ENCODE assay signal across 22 mouse cellular contexts in genomic region chr7:75414316-75414715, GRCm38 (mm10). TPM values are rescaled to one million over a fixed set of nuclear protein-coding genes. Genes with fewer than 3 reads are reported as not detected.
DNase-seq lines count a peak whose midpoint lies in the region; ATAC-seq and TF ChIP-seq lines count a peak whose summit lies in the region.
"Had no signal": no experiment of that assay in that cellular context is flagged by ENCODE, and none has a peak within 500 bp of the region (broad histone marks: within the 10 kb centered on the region; RNA-seq: fewer than 3 reads in every experiment).

No protein-coding gene starts in this region.

- TF ChIP-seq CTCF in liver, postnatal 0 days (IDR thresholded peaks at IDR 0.05; ENCODE audit: low read depth) = no peak
- TF ChIP-seq CTCF in intestine, postnatal 0 days (IDR thresholded peaks at IDR 0.05; ENCODE audit: low read depth) = no peak
- no peak for TF ChIP-seq CTCF in stomach, postnatal 0 days (IDR thresholded peaks at IDR 0.05; ENCODE audit: low read depth)

- no peak overlapping the region for H3K27ac ChIP-seq in forebrain, embryonic 10.5 days
- no peak overlapping the region for H3K27ac ChIP-seq in forebrain, embryonic 14.5 days (ENCODE audit: low read depth, low read length)
- H3K27ac ChIP-seq in liver, postnatal 0 days (ENCODE audit: low read depth) = no peak overlapping the region
- H3K27ac ChIP-seq in liver, embryonic 12.5 days = no peak overlapping the region
- peak overlapping the region; percentile 83 for H3K27ac ChIP-seq in intestine, postnatal 0 days (ENCODE audit: low read depth, low read length)
- 0 out of 2 replicates have a peak overlapping the region, but pooled peaks have one; percentile 24 for H3K27ac ChIP-seq in stomach, postnatal 0 days (replicated peaks)
- H3K27ac ChIP-seq in midbrain, embryonic 16.5 days (ENCODE audit: low read length) = no peak overlapping the region
- H3K27ac ChIP-seq: embryonic facial prominence, embryonic 12.5 days; forebrain, embryonic 13.5 days; hindbrain, embryonic 12.5 days had no signal

- no peaks in the 10 kb centered on the region for H3K9me3 ChIP-seq in forebrain, embryonic 10.5 days
- H3K9me3 ChIP-seq in forebrain, embryonic 14.5 days (replicated peaks; ENCODE audit: control insufficient read depth, low read length) = no peaks in the 10 kb centered on the region
- no peaks in the 10 kb centered on the region for H3K9me3 ChIP-seq in liver, postnatal 0 days (ENCODE audit: low read length)
- no peaks in the 10 kb centered on the region for H3K9me3 ChIP-seq in liver, embryonic 12.5 days (replicated peaks)
- H3K9me3 ChIP-seq in intestine, postnatal 0 days (ENCODE audit: control insufficient read depth) = no peaks in the 10 kb centered on the region
- no peaks in the 10 kb centered on the region for H3K9me3 ChIP-seq in stomach, postnatal 0 days (ENCODE audit: control insufficient read depth, low read length)
- H3K9me3 ChIP-seq in midbrain, embryonic 16.5 days (replicated peaks; ENCODE audit: control insufficient read depth, low read length, poor library complexity, severe bottlenecking) = no peaks in the 10 kb centered on the region
- H3K9me3 ChIP-seq: embryonic facial prominence, embryonic 12.5 days; forebrain, embryonic 13.5 days; hindbrain, embryonic 12.5 days had no signal

- DNase-seq in forebrain, embryonic 10.5 days (ENCODE audit: extremely low spot score, low spot score) = peak; percentile 49
- no peak for DNase-seq in forebrain, embryonic 14.5 days (ENCODE audit: low spot score)
- no peak for DNase-seq in liver, postnatal 0 days
- peak; percentile 31 for DNase-seq in stomach, postnatal 0 days (ENCODE audit: low spot score)
- no peak for DNase-seq in embryo, embryonic 10 days (ENCODE audit: low spot score)
- DNase-seq: adrenal gland, adult 2 months; adrenal gland, postnatal 25 days; cerebellum, adult 2 months; cerebellum, postnatal 14 days; gastrocnemius, postnatal 14 days; heart, postnatal 10 days; heart, postnatal 4 days had no signal

- H3K4me3 ChIP-seq in forebrain, embryonic 10.5 days = no peak overlapping the region
- no peak overlapping the region for H3K4me3 ChIP-seq in forebrain, embryonic 14.5 days (ENCODE audit: low read depth, low read length)
- H3K4me3 ChIP-seq in liver, postnatal 0 days (ENCODE audit: low read depth, low read length) = no peak overlapping the region
- H3K4me3 ChIP-seq in liver, embryonic 12.5 days = no peak overlapping the region
- no peak overlapping the region for H3K4me3 ChIP-seq in intestine, postnatal 0 days (ENCODE audit: low read depth, low read length)
- no peak overlapping the region for H3K4me3 ChIP-seq in stomach, postnatal 0 days (ENCODE audit: low read depth, low read length)
- no peak overlapping the region for H3K4me3 ChIP-seq in midbrain, embryonic 16.5 days (ENCODE audit: low read depth, low read length)
- H3K4me3 ChIP-seq: embryonic facial prominence, embryonic 12.5 days; forebrain, embryonic 13.5 days; hindbrain, embryonic 12.5 days had no signal

- no peaks in the 10 kb centered on the region for H3K36me3 ChIP-seq in forebrain, embryonic 10.5 days (replicated peaks)
- H3K36me3 ChIP-seq in forebrain, embryonic 14.5 days (ENCODE audit: control insufficient read depth, insufficient read depth, low read length) = no peaks in the 10 kb centered on the region
- no peaks in the 10 kb centered on the region for H3K36me3 ChIP-seq in liver, postnatal 0 days (replicated peaks; ENCODE audit: insufficient read depth, low read length)
- no peaks in the 10 kb centered on the region for H3K36me3 ChIP-seq in liver, embryonic 12.5 days
- H3K36me3 ChIP-seq in intestine, postnatal 0 days (ENCODE audit: control insufficient read depth, insufficient read depth) = no peaks in the 10 kb centered on the region
- H3K36me3 ChIP-seq in stomach, postnatal 0 days (ENCODE audit: control insufficient read depth, insufficient read depth, low read length) = no peaks in the 10 kb centered on the region
- no peaks in the 10 kb centered on the region for H3K36me3 ChIP-seq in midbrain, embryonic 16.5 days (ENCODE audit: control insufficient read depth, insufficient read depth, low read length)
- H3K36me3 ChIP-seq: embryonic facial prominence, embryonic 12.5 days; hindbrain, embryonic 12.5 days had no signal

- H3K4me1 ChIP-seq in forebrain, embryonic 10.5 days = peaks cover 23% of the 10 kb centered on the region
- peaks cover 2% of the 10 kb centered on the region for H3K4me1 ChIP-seq in forebrain, embryonic 14.5 days (ENCODE audit: control insufficient read depth, insufficient read depth, low read length)
- peaks cover 11% of the 10 kb centered on the region for H3K4me1 ChIP-seq in liver, postnatal 0 days (ENCODE audit: insufficient read depth)
- no peaks in the 10 kb centered on the region for H3K4me1 ChIP-seq in liver, embryonic 12.5 days
- H3K4me1 ChIP-seq in intestine, postnatal 0 days (replicated peaks; ENCODE audit: control insufficient read depth, insufficient read depth, low read length) = no peaks in the 10 kb centered on the region; the same call in 1 of the 2 replicates
- H3K4me1 ChIP-seq in stomach, postnatal 0 days (replicated peaks; ENCODE audit: control insufficient read depth, insufficient read depth) = no peaks in the 10 kb centered on the region; the same call in 1 of the 2 replicates
- H3K4me1 ChIP-seq in midbrain, embryonic 16.5 days (ENCODE audit: control insufficient read depth, insufficient read depth, low read length) = no peaks in the 10 kb centered on the region
- H3K4me1 ChIP-seq: embryonic facial prominence, embryonic 12.5 days; hindbrain, embryonic 12.5 days had no signal

- H3K9ac ChIP-seq in forebrain, embryonic 14.5 days (ENCODE audit: low read length) = no peak overlapping the region
- no peak overlapping the region for H3K9ac ChIP-seq in liver, postnatal 0 days (replicated peaks)
- H3K9ac ChIP-seq in liver, embryonic 12.5 days = no peak overlapping the region
- H3K9ac ChIP-seq in intestine, postnatal 0 days (ENCODE audit: low read depth, low read length) = no peak overlapping the region
- no peak overlapping the region for H3K9ac ChIP-seq in stomach, postnatal 0 days (ENCODE audit: low read length)
- H3K9ac ChIP-seq in midbrain, embryonic 16.5 days (ENCODE audit: low read depth, low read length) = no peak overlapping the region
- H3K9ac ChIP-seq: embryonic facial prominence, embryonic 12.5 days; forebrain, embryonic 13.5 days; hindbrain, embryonic 12.5 days had no signal

- peaks cover 87% of the 10 kb centered on the region for H3K27me3 ChIP-seq in forebrain, embryonic 10.5 days (ENCODE audit: poor library complexity, severe bottlenecking)
- no peaks in the 10 kb centered on the region for H3K27me3 ChIP-seq in forebrain, embryonic 14.5 days (replicated peaks; ENCODE audit: control insufficient read depth, insufficient read depth, low read length)
- H3K27me3 ChIP-seq in liver, postnatal 0 days (ENCODE audit: insufficient read depth, low read length) = no peaks in the 10 kb centered on the region
- H3K27me3 ChIP-seq in liver, embryonic 12.5 days (replicated peaks) = no peaks in the 10 kb centered on the region
- H3K27me3 ChIP-seq in intestine, postnatal 0 days (replicated peaks; ENCODE audit: control insufficient read depth, insufficient read depth, low read length) = no peaks in the 10 kb centered on the region
- no peaks in the 10 kb centered on the region for H3K27me3 ChIP-seq in stomach, postnatal 0 days (ENCODE audit: control insufficient read depth, insufficient read depth, low read length)
- no peaks in the 10 kb centered on the region for H3K27me3 ChIP-seq in midbrain, embryonic 16.5 days (ENCODE audit: control insufficient read depth, insufficient read depth, low read depth, low read length)
- H3K27me3 ChIP-seq: embryonic facial prominence, embryonic 12.5 days; hindbrain, embryonic 12.5 days; Patski had no signal

- no peak for ATAC-seq in forebrain, embryonic 14.5 days
- peak; percentile 36; the same call in 1 of the 2 replicates for ATAC-seq in liver, postnatal 0 days
- ATAC-seq in liver, embryonic 12.5 days = no peak
- ATAC-seq in intestine, postnatal 0 days = peak; percentile 60
- ATAC-seq in stomach, postnatal 0 days (ENCODE audit: low FRiP score, low TSS enrichment) = peak; percentile 70
- ATAC-seq in midbrain, embryonic 16.5 days = no peak
- ATAC-seq: CD4-positive, CD25-positive, alpha-beta regulatory T cell, adult 4 months; forebrain, embryonic 13.5 days; hindbrain, embryonic 16.5 days; inflammation-experienced regulatory T-cells, adult 6 months; Patski had no signal

- no peak overlapping the region for H3K4me2 ChIP-seq in forebrain, embryonic 14.5 days (ENCODE audit: low read length)
- H3K4me2 ChIP-seq in liver, postnatal 0 days (ENCODE audit: low read depth, low read length) = no peak overlapping the region
- no peak overlapping the region for H3K4me2 ChIP-seq in liver, embryonic 12.5 days
- no peak overlapping the region for H3K4me2 ChIP-seq in intestine, postnatal 0 days (replicated peaks; ENCODE audit: low read depth)
- no peak overlapping the region for H3K4me2 ChIP-seq in stomach, postnatal 0 days (replicated peaks; ENCODE audit: low read depth)
- no peak overlapping the region for H3K4me2 ChIP-seq in midbrain, embryonic 16.5 days (ENCODE audit: low read length)
- H3K4me2 ChIP-seq: embryonic facial prominence, embryonic 12.5 days; forebrain, embryonic 13.5 days; hindbrain, embryonic 12.5 days had no signal

- no peak for TF ChIP-seq EP300 in liver, postnatal 0 days (IDR thresholded peaks at IDR 0.05; ENCODE audit: low read depth)
- TF ChIP-seq EP300 in stomach, postnatal 0 days (optimal IDR thresholded peaks at IDR 0.05) = no peak

- WGBS in forebrain, embryonic 10.5 days = 9% methylated on average over 3 of the region's 3 CpGs
- 3% methylated on average over 3 of the region's 3 CpGs for WGBS in forebrain, embryonic 14.5 days
- 64% methylated on average over 3 of the region's 3 CpGs for WGBS in liver, postnatal 0 days (ENCODE audit: insufficient replicate concordance)
- WGBS in liver, embryonic 12.5 days (ENCODE audit: insufficient replicate concordance) = 79% methylated on average over 3 of the region's 3 CpGs
- 35% methylated on average over 3 of the region's 3 CpGs for WGBS in intestine, postnatal 0 days
- 85% methylated on average over 3 of the region's 3 CpGs for WGBS in stomach, postnatal 0 days
- WGBS in midbrain, embryonic 16.5 days = 22% methylated on average over 3 of the region's 3 CpGs

RNA-seq across cellular contexts. Expression of gene Akap13, which starts 41.0 kb away (rescaled TPM):
- polyA plus RNA-seq in forebrain, embryonic 10.5 days (2016; fragmentation: Nextera tagmentation; extraction: Ambion mirVana) = 24.9 and 25.1 TPM in 2 replicates
- polyA plus RNA-seq in forebrain, embryonic 14.5 days (2014; fragmentation: Nextera tagmentation; extraction: Ambion mirVana) = 9.8 and 14.2 TPM in 2 replicates
- 21.2 and 25.7 TPM in 2 replicates for polyA plus RNA-seq in liver, postnatal 0 days (2015; fragmentation: Nextera tagmentation; extraction: Ambion mirVana)
- 35.2 and 37.9 TPM in 2 replicates for polyA plus RNA-seq in liver, embryonic 12.5 days (2016; fragmentation: Nextera tagmentation; extraction: Ambion mirVana)
- 17.4 and 19.9 TPM in 2 replicates for polyA plus RNA-seq in intestine, postnatal 0 days (2015; fragmentation: Nextera tagmentation; extraction: Ambion mirVana)
- 15.2 and 18.8 TPM in 2 replicates for polyA plus RNA-seq in stomach, postnatal 0 days (2015; fragmentation: Nextera tagmentation; extraction: Ambion mirVana)
- 10.7 and 13.1 TPM in 2 replicates for polyA plus RNA-seq in midbrain, embryonic 16.5 days (2015; fragmentation: Nextera tagmentation; extraction: Ambion mirVana)

Comparison
In these comparisons a context has a peak if more than half of its experiments do, and no peak if none do; other contexts are left out.
1. DNase-seq: peak in forebrain, embryonic 10.5 days (single experiment) and stomach, postnatal 0 days (single experiment); none in forebrain, embryonic 14.5 days (single experiment), liver, postnatal 0 days (single experiment) and embryo, embryonic 10 days (single experiment).
2. ATAC-seq: peak in liver, postnatal 0 days (single experiment), intestine, postnatal 0 days (single experiment) and stomach, postnatal 0 days (single experiment); none in forebrain, embryonic 14.5 days (single experiment), liver, embryonic 12.5 days (single experiment) and midbrain, embryonic 16.5 days (single experiment).
3. H3K27ac ChIP-seq: peak in intestine, postnatal 0 days (single experiment) and stomach, postnatal 0 days (single experiment); none in forebrain, embryonic 10.5 days (single experiment), forebrain, embryonic 14.5 days (single experiment), liver, postnatal 0 days (single experiment), liver, embryonic 12.5 days (single experiment) and midbrain, embryonic 16.5 days (single experiment).